Mouse (Mus musculus) stomach, postnatal 0 days (tissue): Measurements from ENCODE around the gene Dsel.

Experiments
- CTCF ChIP-seq: IDR thresholded peaks from 2 replicates; pipeline ENCODE4 v1.5.1; 2016; ENCODE audit warnings: antibody characterized with exemption, low read depth, mild to moderate bottlenecking, moderate library complexity
- EP300 ChIP-seq: optimal IDR thresholded peaks from 2 replicates; pipeline ENCODE3; 2016; ENCODE audit warnings: antibody characterized with exemption

DNA sequence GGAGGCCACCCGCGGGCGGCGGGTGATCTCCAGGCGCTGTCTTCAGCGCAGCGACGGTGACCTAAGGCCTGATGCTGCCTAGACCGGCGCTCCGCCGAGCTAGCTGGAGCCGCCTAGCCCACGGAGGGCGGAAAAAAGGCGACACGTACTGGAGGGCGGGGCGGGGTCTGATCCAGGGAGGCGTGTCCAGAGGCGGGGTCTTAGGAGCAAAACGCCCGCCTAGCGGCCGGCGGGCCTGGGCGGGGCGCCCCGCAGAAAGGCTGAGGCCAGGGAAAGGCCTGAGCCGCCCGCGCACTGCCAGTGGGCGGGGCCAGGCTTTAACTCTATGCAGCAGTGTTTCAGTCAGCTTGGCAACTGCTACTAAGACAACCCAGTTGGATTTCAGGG, at the start of gene Dsel:
- no peak for TF ChIP-seq EP300
- peak; percentile 56 for TF ChIP-seq CTCF
